Mouse (Mus musculus) heart, adult 2 months (tissue): ENCODE measurements around the gene Sppl3. TPM values are rescaled to one million over a fixed set of nuclear protein-coding genes. Genes with fewer than 3 reads are reported as not detected.

Source experiments
- DNase-seq, 2 experiments: peaks; one replicate each; pipeline ENCODE4 v3.0.0; 2021
- H3K27ac ChIP-seq: fragments of 200-600 bp; 2 replicates; pipeline ENCODE4 v1.8.1; 2022
- H3K27me3 ChIP-seq: fragments of 200-500 bp; 2 replicates; pipeline ENCODE4 v1.6.1; 2012; ENCODE audit warnings: mild to moderate bottlenecking, low read length, inconsistent platforms, mixed read lengths; ENCODE audit not compliant: control insufficient read depth, insufficient read depth
- H3K36me3 ChIP-seq: fragments of 200-500 bp; 2 replicates; pipeline ENCODE4 v1.6.1; 2012; ENCODE audit warnings: low read length, inconsistent platforms; ENCODE audit not compliant: control insufficient read depth, insufficient read depth
- H3K4me1 ChIP-seq: fragments of 200-500 bp; 2 replicates; pipeline ENCODE4 v1.6.1; 2011; ENCODE audit warnings: low read length; ENCODE audit not compliant: control insufficient read depth, insufficient read depth
- H3K4me3 ChIP-seq: fragments of 200-600 bp; 2 replicates; pipeline ENCODE4 v1.8.1; 2022
- H3K79me2 ChIP-seq: fragments of 200-500 bp; replicated peaks from 2 replicates; pipeline ENCODE4 v1.6.1; 2012; ENCODE audit warnings: mild to moderate bottlenecking, inconsistent platforms, low read length, moderate library complexity, mixed read lengths; ENCODE audit not compliant: control insufficient read depth, insufficient read depth
- H3K9ac ChIP-seq: fragments of 200-500 bp; 2 replicates; pipeline ENCODE4 v1.6.1; 2012; ENCODE audit warnings: low read depth, mild to moderate bottlenecking, control low read depth, inconsistent platforms, low read length, mixed read lengths
- CTCF ChIP-seq: fragments of 200-600 bp; IDR thresholded peaks from 2 replicates; pipeline ENCODE4 v1.8.1; 2022; ENCODE audit warnings: antibody characterized with exemption, mild to moderate bottlenecking, moderate library complexity
- EP300 ChIP-seq: fragments of 200-500 bp; IDR thresholded peaks from 2 replicates; pipeline ENCODE4 v1.6.1; 2011; ENCODE audit warnings: low read depth, low read length, control low read depth; ENCODE audit not compliant: insufficient read depth
- POLR2A ChIP-seq: fragments of 200-500 bp; IDR thresholded peaks from 2 replicates; pipeline ENCODE4 v1.6.1; 2011; ENCODE audit warnings: mild to moderate bottlenecking, low read depth, low read length, control low read depth; ENCODE audit not compliant: insufficient read depth
- WGBS: fragments of 180-500 bp; shearing (Covaris S2); methylation state at CpG from one replicate; pipeline ENCODE4 v1.1.7; 2018; 5-methylcytosine and 5-hydroxymethylcytosine counted together
- intact Hi-C: fragments of 180-260 bp; cut with DNase I; formaldehyde crosslinking; loops from one replicate; pipeline ENCODE4 v1.15.1; 2025
- polyA plus RNA-seq: library from polyadenylated mRNA; depleted of rRNA; stranded (reverse); fragments of >200 nt; gene quantifications from 2 replicates; pipeline ENCODE4 v1.2.3, GENCODE M21; 2012
- total RNA-seq, 2 experiments: library from RNA; stranded (reverse); gene quantifications; 2 replicates each; pipeline ENCODE4 v1.2.3; 2021

Gene Sppl3
- total and polyA plus RNA-seq, 3 experiments = 32.0 to 40.8 (median 32.2) TPM

DNA sequence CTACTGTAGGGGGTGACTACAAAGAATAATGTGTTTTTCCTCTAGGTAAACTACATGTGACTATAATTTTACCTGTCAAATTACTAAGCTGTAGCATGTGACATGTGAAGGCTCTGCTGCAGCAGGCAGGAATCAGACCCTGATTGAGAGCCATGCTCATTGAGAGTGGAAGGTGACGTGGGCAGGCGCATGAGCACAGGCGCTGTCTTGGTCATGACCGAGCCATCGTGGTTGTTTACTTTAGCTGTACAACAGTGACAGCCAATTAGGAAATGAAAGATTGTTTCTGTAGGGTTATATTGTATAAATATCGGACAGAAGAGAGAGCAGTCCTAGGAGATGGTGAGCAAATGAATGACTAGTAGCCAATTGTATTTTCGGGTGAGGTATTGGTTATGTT lies 11.1 kb downstream of the Sppl3 start:
- H3K27me3 ChIP-seq = no peaks in the 10 kb centered on the region
- peaks cover 18% of the 10 kb centered on the region for H3K4me1 ChIP-seq
- H3K9ac ChIP-seq = no peak overlapping the region
- no peak for TF ChIP-seq CTCF
- no peak for TF ChIP-seq EP300
- no peak for TF ChIP-seq POLR2A
- no peak for DNase-seq
- WGBS = 84% methylated on average over 7 of the region's 7 CpGs
- intact Hi-C loops = no loop called here
- peaks cover 13% of the 10 kb centered on the region for H3K79me2 ChIP-seq
- H3K36me3 ChIP-seq = peaks cover 30% of the 10 kb centered on the region
- H3K27ac ChIP-seq = no peak overlapping the region
- no peak overlapping the region for H3K4me3 ChIP-seq

- 68% methylated on average over 4 of the region's 4 CpGs for WGBS
- H3K27me3 ChIP-seq = no peaks in the 10 kb centered on the region
- H3K4me1 ChIP-seq = peaks cover 22% of the 10 kb centered on the region
- H3K36me3 ChIP-seq = peaks cover 24% of the 10 kb centered on the region
- intact Hi-C loops = no loop called here
- no peak overlapping the region for H3K4me3 ChIP-seq
- no peak overlapping the region for H3K27ac ChIP-seq
- peaks cover 21% of the 10 kb centered on the region for H3K79me2 ChIP-seq
- DNase-seq = no peak
- H3K9ac ChIP-seq = no peak overlapping the region
- TF ChIP-seq EP300 (no peak), CTCF (peak; percentile 11; the same call in 1 of the 2 replicates)
Measured at GRCm38 (mm10) chr5:115026170-115026569, 15.2 kb downstream of the Sppl3 start.

GRCm38 (mm10) chr5:115027109-115027508 lies 16.2 kb downstream of the Sppl3 start:
- DNase-seq = peak in 1 of 2 experiments; percentile 21
- peak overlapping the region; percentile 45 for H3K27ac ChIP-seq
- H3K27me3 ChIP-seq = no peaks in the 10 kb centered on the region
- peaks cover 22% of the 10 kb centered on the region for H3K79me2 ChIP-seq
- H3K36me3 ChIP-seq = peaks cover 28% of the 10 kb centered on the region
- intact Hi-C loops = no loop called here
- H3K9ac ChIP-seq = no peak overlapping the region
- WGBS = 24% methylated on average over 3 of the region's 3 CpGs
- no peak overlapping the region for H3K4me3 ChIP-seq
- H3K4me1 ChIP-seq = peaks cover 21% of the 10 kb centered on the region
- TF ChIP-seq POLR2A (no peak), EP300 (0 out of 2 replicates have a peak, but pooled peaks have one; percentile 26)

DNA sequence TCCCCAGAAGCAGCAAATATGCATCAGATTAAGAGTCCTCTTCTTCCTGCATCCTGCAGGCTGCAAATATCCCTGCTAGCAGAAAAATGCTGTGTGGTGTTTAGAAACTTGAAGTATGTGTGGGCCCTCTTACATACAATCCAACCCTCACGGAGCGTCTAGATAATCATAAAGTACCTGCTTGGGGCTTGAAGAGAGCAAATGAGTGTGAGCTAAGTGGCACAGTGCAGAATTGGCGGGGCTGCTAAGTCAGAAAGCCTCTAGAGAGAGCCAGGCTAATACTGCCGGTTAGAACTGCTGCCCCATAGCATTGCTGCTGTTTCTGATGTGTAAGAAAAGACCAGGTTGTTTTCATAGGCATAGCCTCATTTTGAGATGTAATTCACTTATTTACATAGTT lies 18.0 kb downstream of the Sppl3 start:
- peaks cover 19% of the 10 kb centered on the region for H3K79me2 ChIP-seq
- no peak overlapping the region for H3K4me3 ChIP-seq
- intact Hi-C loops = no loop called here
- WGBS = 72% methylated on average over 4 of the region's 4 CpGs
- no peaks in the 10 kb centered on the region for H3K27me3 ChIP-seq
- no peak for DNase-seq
- no peak for TF ChIP-seq POLR2A
- no peak overlapping the region for H3K9ac ChIP-seq
- no peak overlapping the region for H3K27ac ChIP-seq
- peaks cover 28% of the 10 kb centered on the region for H3K36me3 ChIP-seq
- H3K4me1 ChIP-seq = peaks cover 26% of the 10 kb centered on the region

- 85% methylated on average over 3 of the region's 3 CpGs for WGBS
- H3K4me1 ChIP-seq = peaks cover 26% of the 10 kb centered on the region
- peaks cover 28% of the 10 kb centered on the region for H3K36me3 ChIP-seq
- no peak for TF ChIP-seq EP300
- TF ChIP-seq CTCF = no peak
- TF ChIP-seq POLR2A = no peak
- H3K4me3 ChIP-seq = no peak overlapping the region
- H3K27me3 ChIP-seq = no peaks in the 10 kb centered on the region
- intact Hi-C loops = no loop called here
- peaks cover 16% of the 10 kb centered on the region for H3K79me2 ChIP-seq
- no peak overlapping the region for H3K9ac ChIP-seq
- no peak for DNase-seq
- no peak overlapping the region for H3K27ac ChIP-seq
Measured at GRCm38 (mm10) chr5:115029509-115029908, 18.6 kb downstream of the Sppl3 start.

- peaks cover 18% of the 10 kb centered on the region for H3K36me3 ChIP-seq
- H3K9ac ChIP-seq = no peak overlapping the region
- intact Hi-C loops = no loop called here
- DNase-seq = no peak
- peaks cover 19% of the 10 kb centered on the region for H3K79me2 ChIP-seq
- TF ChIP-seq CTCF = no peak
- TF ChIP-seq EP300 = no peak
- TF ChIP-seq POLR2A = no peak
- peaks cover 25% of the 10 kb centered on the region for H3K4me1 ChIP-seq
- H3K27ac ChIP-seq = no peak overlapping the region
- WGBS = 64% methylated on average over 5 of the region's 5 CpGs
- H3K27me3 ChIP-seq = no peaks in the 10 kb centered on the region
- H3K4me3 ChIP-seq = no peak overlapping the region
Measured at GRCm38 (mm10) chr5:115031576-115031975, 20.6 kb downstream of the Sppl3 start.
